Mouse (Mus musculus): ENCODE measurements at regions not wholly inside any gene's neighbourhood (a gene's known extent, or its start where the extent isn't known, plus 50 kb on each side); places are given as distances from the start of the nearest gene placed in this dataset.

DNA sequence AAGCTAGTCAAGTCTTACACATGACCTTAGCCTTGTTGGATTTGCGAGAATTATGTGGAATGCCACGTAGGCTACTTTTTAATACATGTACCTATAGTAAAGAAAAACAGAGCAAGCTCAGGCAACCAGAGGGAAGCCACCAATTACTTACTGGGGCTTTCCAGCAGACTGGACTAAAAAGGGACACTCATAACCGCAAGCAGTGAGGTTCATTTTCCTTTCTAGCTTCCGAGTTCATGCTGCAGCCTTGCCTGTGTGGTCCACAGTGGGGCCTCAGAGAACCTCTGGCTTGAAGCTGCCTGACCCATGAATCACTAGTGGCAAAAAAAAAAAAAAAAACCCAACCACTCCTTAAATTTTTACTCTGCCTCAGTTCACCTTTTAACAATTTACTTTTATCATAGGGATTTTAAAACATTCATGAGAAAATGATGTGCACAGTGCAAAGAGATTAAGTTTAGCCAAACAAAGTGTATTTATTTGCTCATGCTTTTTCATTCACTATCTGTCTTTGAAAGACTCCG, 188.6 kb upstream of the 1700066M21Rik start:
- no peak for DNase-seq (ENCODE audit: low spot score)

DNA sequence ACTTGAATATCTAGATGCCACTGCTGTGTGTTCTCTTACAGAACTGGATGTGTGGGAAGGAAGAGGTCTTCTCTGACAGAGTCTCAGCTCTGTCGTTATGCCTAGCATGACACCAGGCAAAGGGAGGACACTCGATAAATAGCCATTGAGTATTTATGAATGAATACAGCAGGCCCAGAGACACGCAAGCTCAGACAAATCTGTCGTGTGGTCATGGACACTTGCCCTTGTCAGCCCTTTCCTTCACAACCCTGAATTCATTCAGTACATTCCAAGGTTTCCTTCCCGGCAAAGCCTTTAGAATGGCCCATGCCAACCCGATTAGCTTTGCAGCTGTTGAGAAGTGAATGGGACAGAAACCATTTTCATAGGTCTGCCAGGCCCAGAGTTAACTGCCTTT, 176.1 kb upstream of the 1700066M21Rik start:
- DNase-seq (ENCODE audit: low spot score) = no peak

DNA sequence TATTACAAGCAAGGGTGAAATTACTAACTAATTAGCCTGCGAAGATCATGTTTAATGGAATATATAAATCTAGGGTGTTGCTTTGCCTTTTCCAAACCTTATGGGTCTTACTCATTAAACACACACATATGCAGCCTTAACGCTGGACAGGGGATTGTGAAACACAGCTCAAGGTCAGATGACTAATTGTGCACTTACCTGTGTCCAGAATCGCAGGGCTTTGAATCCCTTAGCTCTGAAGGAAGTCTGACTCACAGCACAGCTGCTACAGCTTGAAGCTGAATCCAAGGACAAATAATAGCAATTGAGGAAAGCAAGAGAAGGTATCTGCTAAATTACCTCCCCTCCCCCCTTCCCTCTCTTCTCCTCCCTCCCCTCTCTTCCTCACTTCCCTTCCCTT, 173.1 kb upstream of the 1700066M21Rik start:
- no peak for DNase-seq (ENCODE audit: low spot score)

DNA sequence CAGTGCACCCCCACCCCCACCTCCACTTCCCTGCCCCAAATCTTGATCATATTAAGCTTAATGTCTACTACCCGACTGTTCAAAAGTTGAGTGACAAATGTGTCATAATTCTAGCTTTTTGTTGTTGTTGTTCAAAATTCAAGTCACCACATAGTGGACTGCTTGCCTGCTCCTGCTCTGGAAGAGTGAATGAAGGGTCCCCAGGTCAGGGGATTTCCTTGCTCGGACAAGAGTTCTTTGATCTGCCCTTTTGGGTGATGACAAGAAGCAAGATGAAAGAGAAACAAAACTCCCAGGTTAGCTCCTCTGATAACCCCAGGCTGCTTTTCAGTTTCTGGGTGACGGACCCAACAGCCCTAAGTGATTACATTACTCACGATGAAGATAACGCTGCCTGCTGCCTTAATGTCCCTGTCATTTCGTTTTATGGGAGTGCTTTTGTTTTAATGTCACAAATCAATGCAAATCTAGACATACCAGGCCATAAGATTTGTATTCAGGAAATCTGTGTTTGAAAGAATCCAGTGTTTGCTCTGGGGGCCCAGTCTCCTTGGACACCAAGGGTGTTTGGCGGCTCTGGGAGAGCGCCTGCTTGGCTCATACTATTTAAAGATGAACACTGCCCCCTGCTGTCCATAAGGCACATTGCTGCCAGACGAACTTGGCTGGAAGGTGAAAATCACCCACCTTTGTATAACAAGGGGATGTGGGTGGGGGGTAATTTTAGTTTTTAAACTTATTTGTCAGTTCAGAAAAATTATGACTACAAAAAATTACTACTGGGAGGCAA, 172.0 kb upstream of the 1700066M21Rik start:
- peak; percentile 55 for DNase-seq (ENCODE audit: low spot score)

DNA sequence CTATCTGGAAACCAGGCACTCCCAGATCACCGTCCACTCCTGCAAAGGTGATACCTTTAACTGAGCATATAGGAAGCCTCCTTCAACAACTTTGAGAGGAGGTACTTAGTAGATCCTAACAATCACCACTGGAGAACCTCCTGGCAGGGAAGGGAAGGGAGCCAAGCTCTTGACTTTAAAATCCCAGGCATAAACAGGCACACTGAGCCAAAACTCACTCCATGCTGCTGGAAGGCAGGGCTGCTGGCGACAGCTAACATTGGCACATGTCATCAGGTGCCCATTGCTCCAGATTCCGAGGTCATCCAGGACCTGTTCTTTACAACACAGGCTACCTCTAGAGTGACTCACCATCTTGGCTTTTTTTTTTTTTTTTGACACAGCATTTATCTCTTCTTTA, 170.9 kb upstream of the 1700066M21Rik start:
- DNase-seq (ENCODE audit: low spot score) = no peak

DNA sequence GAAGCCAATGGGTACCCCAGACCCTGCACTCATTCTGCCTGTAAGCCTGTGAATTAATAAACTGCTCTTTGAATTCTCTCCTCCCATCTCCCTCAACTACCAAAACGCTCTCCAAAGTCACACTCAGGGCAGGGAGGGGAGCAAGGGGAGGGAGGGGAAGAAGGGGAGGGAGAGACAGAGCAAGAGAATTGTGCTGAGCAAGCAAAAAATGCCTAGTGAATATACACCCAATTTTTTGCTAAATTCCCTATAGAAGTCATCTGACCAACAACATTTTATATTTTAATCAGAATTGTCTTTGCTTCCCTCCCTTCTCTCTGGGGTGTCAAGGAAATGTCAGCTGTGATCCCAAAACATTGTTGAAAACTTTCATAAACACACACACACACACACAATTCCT, 170.5 kb upstream of the 1700066M21Rik start:
- DNase-seq (ENCODE audit: low spot score) = no peak

DNA sequence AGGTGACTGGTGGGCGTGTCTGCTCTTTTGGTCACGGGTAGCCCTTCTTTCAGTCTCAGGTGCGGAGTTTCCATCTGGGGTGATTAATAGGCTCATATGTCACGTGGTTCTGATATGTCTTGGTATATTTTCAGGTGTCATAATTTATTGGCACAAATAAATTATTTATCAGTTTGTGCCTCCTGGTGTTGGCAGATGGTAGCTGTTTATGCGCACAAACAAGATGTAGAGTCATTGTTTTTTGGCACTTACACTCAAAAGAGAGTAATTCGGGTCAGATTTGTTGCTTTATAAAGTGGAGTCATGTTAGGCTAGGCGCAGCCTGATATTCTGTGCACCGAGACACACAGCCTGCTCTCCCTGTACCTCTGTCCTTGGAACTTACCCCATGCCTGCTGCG, 169.0 kb upstream of the 1700066M21Rik start:
- DNase-seq (ENCODE audit: low spot score) = no peak

DNA sequence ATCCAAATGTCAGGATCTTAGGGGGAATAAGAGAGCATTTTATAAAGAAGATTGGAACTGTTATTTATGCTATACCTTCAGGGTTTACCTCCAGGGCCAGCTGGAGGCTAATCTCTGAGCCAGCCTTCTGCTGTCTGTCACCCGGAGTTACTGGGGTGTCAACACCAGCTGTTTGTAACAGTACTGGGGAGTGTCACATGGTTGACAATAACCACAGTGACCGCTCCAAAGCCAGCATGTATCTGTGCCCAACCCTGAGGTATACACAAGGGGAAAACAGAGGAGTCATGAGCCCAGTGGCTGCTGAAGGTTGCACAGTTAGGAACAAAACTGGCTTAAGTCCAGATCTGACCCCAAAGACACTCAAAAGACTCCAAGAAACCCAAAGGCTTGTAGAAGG, 168.1 kb upstream of the 1700066M21Rik start:
- no peak for DNase-seq (ENCODE audit: low spot score)

DNA sequence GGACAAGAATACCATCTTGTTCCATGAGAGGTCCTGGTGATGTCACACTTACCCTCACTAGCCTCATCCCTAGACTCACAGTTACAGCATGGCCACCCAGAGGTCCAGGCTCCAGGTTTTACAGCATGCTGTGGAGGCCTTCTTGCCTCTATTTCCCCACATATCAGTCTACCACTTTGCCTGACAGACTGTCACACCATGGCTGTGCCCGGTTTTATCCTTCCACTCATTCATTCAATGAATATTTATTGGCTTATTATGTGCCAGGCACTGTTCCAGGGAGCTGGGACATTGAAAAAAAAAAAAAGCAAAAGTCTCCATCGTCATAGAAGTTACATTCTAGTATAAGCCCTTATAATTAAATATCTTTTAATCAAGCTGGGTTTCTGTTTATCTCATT, 166.4 kb upstream of the 1700066M21Rik start:
- no peak for DNase-seq (ENCODE audit: low spot score)

DNA sequence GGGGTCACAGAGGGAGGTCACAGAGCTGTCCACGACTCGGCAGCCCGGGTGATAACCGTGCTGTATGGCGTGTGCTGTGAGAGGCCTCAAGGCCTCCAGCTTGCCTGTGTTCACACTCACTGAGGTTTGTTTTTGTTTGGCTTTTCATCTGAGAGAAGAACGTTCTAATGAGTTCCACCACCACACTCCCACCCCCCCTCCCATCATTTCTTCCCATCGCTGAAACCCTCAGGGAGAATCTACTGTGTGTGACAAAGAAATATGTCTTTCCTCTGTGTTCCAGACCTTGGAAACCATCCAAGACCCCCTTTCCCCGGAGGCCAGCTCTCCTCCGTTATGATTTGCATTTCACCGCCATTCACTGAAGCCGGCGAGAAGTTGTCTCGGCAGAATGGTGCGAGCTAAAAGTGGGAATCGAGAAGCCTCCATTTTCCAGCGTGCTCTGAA, 164.0 kb upstream of the 1700066M21Rik start:
- no peak for DNase-seq (ENCODE audit: low spot score)

DNA sequence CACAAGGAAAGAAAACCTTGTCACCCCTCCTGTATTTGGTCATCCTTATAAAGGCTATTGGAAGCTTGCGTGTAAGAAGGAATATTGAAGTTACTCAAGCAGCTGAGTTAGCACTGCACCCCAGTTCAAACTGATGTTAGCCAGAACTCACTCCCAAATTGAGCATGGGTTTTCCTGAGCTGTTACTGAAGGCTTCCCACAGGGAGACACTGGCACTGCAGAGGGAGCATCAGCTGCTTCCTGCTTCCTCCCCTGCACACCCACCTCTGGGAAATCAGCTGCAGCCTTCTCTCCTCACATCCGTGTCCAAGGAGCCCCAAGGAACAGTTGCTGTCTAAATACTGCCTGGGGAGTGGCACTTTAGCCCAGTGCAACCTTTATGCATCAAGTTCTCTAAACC, 163.2 kb upstream of the 1700066M21Rik start:
- no peak for DNase-seq (ENCODE audit: low spot score)

DNA sequence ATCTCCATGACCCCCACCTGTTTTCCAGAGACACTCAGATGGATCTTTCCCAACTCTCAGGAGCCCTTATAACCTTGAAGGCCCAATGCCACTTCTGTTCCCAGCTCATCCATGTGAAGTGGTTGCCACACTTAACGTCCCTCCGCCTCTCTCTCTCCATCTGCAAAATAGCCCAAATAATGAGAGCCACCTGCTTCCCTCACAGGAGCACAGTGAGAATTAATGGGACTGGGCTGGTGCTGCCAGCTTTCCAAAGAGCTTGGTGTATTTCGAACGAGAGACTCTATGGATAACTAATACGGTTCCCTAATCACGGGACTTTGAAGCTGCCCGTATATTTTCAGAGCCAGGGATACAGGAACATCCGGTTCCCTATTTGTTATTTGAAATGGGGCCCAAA, 159.8 kb upstream of the 1700066M21Rik start:
- DNase-seq (ENCODE audit: low spot score) = no peak

DNA sequence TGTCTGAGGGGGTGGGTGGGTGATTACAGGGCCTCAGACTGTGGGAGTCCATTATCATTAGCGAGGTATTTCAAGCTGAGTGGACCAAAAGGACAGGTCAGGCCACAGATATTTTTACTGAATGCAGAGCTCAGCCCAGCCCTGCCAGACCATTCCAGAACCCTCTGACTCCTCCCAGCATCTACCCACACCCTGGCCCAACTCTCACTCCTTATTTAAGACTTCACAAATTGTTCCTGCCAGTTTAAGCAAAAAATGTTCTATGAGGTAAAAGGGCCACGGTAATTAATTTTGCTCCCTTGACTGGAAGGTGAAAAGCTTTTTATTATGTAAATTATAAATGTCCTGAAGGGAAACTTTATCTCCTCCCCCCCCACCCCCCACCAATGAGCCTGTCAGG, 159.3 kb upstream of the 1700066M21Rik start:
- no peak for DNase-seq (ENCODE audit: low spot score)

DNA sequence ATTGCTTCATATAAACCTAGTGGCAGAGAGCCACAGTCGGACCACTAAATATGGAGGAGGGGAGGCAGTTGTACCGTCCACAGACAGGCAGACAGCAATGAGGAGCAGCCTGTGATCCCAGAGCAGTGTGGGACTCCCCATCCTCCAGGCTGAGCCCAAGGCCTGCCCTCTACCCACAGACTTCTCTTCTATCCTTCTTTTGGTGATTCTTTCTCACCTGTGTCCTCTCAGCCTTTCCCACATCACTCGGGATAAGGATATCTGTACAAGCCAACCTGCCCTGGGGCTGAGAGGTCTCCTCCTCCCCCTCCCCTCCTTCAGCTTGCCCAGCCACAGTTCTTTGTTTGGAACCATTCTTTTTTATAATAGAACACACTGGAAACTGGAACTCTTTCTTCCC, 158.8 kb upstream of the 1700066M21Rik start:
- DNase-seq (ENCODE audit: low spot score) = no peak

DNA sequence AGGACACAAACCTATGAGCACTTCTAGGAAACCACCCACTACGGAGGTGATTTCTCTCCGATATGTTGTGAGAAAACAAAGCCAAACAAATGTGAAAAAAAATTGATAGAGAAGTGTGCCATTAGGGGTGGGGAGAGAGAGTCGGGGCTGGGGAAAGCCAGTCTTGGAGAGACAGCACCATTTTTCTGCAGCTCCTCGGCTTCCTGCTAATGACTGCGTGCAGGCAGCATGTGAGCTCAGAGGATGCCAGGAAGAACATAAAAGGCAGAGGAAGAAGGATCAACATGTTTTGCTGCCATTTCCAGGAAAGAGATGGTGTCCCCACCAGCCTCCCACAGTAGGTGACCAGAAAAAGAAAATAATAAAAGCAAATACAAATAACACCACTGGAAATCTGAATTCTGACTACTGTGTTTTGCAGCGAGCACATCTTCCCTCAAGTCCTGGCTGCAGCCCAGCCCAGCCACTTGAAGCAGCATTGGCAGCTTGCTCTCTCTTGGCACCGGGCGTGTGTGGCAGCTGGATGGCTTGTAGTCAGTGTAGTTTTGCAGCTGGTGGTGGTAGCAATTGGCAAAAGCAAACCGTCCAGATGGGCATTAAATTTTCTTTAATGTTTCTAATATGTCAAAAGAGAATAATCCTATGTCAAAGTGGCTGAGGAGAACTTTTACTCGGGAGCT, 152.9 kb upstream of the 1700066M21Rik start:
- DNase-seq (ENCODE audit: low spot score) = no peak

DNA sequence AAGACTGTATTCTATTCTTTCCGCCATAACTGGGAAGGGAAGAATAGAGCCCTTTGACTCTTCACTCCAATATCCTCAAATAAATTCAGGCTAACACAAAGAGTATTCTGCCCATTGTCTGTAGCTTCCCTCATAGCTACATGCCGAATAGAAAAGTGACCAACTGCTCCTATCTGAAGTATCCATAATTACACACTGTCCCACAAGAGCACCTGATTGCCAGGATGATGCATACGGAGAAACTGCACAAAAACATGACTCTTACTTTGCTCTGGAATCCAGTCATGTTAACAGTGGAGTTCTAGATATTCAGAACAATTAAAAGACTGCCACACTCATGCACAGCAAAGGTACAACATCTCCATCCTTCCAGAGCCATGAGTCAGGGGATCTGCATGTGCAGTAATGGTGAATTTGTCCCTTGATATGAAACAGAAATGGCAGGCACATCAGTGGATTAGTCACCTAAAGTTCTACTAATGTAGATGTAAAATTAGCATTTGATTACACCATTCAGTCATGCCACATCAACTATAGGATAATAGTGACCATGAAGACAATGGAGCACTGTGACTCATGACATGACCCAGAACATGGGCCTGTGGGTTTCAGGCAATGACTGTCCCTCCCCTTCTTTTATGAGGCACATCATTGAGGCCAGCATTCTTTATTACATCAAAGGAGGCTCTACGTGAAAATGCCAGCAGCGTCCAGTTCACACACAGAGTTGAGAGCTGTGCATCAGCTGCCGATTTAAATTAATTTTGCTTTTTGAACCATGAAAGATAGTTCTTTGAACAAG, 133.6 kb upstream of the 1700066M21Rik start:
- no peak for DNase-seq (ENCODE audit: low spot score)

DNA sequence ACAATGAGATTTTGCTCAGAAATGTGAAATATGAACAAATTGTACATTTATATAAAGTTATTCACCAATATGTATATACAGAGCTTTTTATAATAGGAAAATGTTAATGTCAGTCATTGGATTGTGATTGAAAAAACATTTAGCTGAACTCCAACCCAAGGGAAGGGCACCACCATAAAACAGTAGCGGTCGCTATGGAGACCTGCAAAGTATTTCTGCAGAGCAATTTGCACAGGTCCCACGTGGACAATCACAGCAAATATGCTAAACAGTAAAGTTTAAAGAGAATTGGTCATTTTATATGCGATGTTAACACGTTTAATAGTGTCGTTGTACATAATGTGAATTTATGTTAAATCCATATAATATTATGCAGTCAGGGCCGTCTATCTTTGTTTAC, 117.8 kb upstream of the 1700066M21Rik start:
- DNase-seq (ENCODE audit: low spot score) = no peak

DNA sequence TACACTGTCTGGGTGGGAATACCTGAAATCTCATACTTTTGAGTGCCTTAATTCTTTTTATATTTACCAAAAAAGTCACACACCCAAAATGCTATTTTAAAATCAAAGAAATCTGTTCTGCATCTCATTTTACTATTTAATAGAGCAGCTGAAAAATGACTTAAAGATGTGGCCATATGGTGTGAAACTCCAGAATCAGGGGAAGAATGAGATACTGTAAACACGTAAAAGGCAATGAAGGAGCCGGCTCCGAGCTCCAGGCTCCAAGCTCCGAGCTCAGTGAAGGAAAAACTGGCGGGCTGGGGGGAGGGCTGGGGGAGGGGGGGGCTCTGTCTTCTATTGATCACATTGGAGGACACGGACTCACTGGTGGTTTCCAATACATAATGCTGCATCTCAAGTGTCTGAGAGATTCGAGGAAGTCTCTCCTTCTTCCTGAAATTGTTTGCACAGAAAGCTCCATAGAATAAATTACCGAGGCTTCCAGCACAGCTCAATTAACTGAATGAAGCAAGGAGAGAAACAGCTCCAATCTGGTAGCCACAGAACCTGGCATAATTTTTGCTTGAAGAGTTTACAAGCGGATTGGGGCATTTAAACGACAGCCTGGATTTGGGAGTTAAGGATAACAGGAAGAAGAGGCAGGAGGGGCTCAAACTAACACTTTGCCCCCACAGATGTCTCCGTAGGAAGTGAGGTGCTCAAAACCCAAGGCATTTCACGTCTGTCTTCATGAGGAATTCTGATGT, 112.2 kb upstream of the 1700066M21Rik start:
- no peak for DNase-seq (ENCODE audit: low spot score)

DNA sequence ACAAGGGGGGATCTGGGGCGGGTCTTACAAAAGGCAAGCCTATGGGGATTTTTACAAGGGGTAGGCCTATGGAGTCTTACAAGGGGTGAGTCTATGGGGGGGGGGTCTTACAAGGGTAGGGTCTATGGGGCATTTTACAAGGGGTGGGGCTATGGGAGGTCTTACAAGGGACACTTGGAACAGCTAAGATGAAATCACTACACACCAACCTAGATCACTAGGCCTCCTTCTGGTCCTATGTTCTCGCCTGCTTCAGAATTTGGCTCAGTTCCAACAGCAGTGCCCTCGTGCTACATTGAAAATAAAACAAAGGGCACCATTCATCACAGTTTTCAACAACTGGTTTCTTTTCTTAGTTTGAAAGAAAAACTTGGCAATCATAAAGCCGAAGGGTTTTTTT, 110.7 kb upstream of the 1700066M21Rik start:
- no peak for DNase-seq (ENCODE audit: low spot score)

DNA sequence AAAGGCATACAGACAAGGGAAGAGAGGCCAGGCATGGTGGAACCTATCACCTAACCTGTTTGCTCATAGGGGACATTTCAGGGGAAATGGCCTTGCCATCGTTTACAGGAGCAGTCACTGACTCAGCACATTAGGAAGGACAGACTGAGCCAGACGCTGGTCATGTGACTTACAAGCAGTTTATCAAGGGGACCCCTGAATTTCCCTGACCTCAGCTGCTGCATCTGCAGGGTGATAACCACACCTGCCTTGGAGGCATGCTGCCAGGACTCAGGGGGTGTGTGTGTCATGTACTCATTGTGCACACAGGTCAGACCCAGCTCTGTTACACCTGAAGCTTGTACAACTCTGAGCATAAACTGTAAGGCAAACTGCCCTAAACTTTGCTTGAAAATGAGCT, 109.6 kb upstream of the 1700066M21Rik start:
- DNase-seq (ENCODE audit: low spot score) = no peak

DNA sequence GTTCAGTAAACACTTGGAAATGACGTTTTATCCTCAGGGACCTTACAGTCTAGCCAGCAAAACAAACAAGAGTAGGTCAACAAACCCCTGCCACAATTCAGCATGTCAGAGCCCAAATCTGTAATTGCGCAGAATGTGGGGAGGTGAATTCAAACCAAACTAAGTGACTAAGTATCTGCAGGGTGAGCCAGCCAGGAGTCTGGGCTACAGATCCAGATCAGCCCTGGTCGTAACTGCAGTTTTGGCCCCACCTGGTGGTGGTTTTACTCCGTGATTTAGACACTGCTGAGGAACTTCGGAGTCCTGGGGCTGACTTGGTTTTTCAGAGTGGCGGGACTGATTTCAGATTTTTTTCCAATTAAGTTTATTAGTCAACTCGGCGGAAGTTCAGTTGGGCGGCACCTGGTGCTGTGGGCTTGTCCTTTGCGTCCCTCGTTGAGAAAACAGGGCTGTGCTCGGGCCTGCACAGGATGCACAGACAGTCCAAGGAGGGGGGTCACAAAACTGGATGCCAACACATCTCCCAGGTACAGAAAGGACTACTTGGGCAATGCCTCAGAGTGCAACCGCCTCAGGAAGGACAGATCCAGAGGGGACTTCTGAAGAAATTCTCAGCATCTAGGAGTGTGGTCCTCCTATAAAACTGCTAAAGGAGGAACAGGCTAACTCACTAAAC, 107.6 kb upstream of the 1700066M21Rik start:
- peak; percentile 55 for DNase-seq (ENCODE audit: low spot score)

Data from urinary bladder, postnatal 25 days (tissue).